ENCODE assay signal across 20 mouse cellular contexts in the genomic region with DNA sequence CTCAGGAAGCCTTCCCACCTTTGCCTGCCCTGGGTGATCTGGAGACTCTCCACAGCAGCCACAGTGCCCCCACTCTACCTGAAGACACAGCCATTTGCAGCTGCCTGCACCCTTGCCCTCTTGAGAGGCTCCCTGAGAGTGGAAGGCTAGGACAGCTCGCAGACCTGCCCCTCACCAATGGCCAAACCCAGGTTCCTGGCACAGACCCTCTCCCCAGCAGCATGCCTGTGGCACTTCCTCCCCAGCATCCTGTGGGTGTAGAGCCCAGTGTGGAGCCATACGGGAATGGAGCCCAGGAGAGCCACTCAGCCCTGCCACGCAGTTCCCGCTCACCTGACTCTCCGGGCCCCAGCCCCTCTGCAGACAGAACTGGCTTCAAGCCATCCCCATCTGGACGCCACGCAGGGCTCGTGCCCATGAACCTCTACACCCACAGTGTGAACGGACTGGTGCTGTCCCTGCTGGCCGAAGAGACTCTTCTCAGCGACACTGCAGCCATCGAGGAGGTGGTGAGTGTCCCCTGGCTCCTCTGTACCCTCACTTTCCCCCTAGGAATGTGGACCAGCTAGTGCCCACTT. TPM values are rescaled to one million over a fixed set of nuclear protein-coding genes. Genes with fewer than 3 reads are reported as not detected.
DNase-seq lines count a peak whose midpoint lies in the region; ATAC-seq lines count a peak whose summit lies in the region.
"Had no signal": no experiment of that assay in that cellular context is flagged by ENCODE, and none has a peak within 500 bp of the region (broad histone marks: within the 10 kb centered on the region; RNA-seq: fewer than 3 reads in every experiment).

No protein-coding gene starts in this region.

- H3K9ac ChIP-seq in neural tube, embryonic 13.5 days = peak overlapping the region; percentile 31; the same call in 1 of the 2 replicates
- H3K9ac ChIP-seq in forebrain, embryonic 15.5 days (replicated peaks) = no peak overlapping the region
- H3K9ac ChIP-seq in midbrain, embryonic 11.5 days (ENCODE audit: low read length) = no peak overlapping the region
- H3K9ac ChIP-seq: embryonic facial prominence, embryonic 15.5 days; heart, embryonic 15.5 days; liver, embryonic 13.5 days had no signal

- ATAC-seq in neural tube, embryonic 13.5 days (ENCODE audit: low read depth) = no peak
- no peak for ATAC-seq in forebrain, embryonic 15.5 days (replicated peaks)
- no peak for ATAC-seq in midbrain, embryonic 11.5 days (ENCODE audit: low FRiP score)
- no peak for ATAC-seq in monocyte, adult 5-6 weeks (replicated peaks; ENCODE audit: insufficient number of reproducible peaks, low FRiP score, low TSS enrichment, poor library complexity, severe bottlenecking)
- ATAC-seq: activated CD4-positive, CD25-positive, alpha-beta regulatory T cell, adult 4 months; lung, postnatal 0 days had no signal

- no peak for DNase-seq in neural tube, embryonic 10.5 days (ENCODE audit: extremely low spot score, low spot score)
- DNase-seq in midbrain, embryonic 11.5 days (ENCODE audit: low spot score, missing footprints) = peak; percentile 83
- no peak for DNase-seq in heart, adult 11 months
- DNase-seq in heart, adult 18-20 months = no peak
- DNase-seq: gastrocnemius, postnatal 36 days; liver, embryonic 13.5 days; thymus, postnatal 14 days had no signal

- no peak overlapping the region for H3K4me2 ChIP-seq in neural tube, embryonic 13.5 days
- no peak overlapping the region for H3K4me2 ChIP-seq in forebrain, embryonic 15.5 days (replicated peaks)
- H3K4me2 ChIP-seq in midbrain, embryonic 11.5 days = no peak overlapping the region
- H3K4me2 ChIP-seq: embryonic facial prominence, embryonic 15.5 days; heart, embryonic 15.5 days; liver, embryonic 13.5 days; midbrain, embryonic 12.5 days had no signal

- WGBS in neural tube, embryonic 13.5 days = 85% methylated on average over 12 of the region's 12 CpGs
- 74% methylated on average over 12 of the region's 12 CpGs for WGBS in forebrain, embryonic 15.5 days
- WGBS in midbrain, embryonic 11.5 days = 94% methylated on average over 12 of the region's 12 CpGs

- H3K9me3 ChIP-seq in neural tube, embryonic 13.5 days = no peaks in the 10 kb centered on the region
- no peaks in the 10 kb centered on the region for H3K9me3 ChIP-seq in forebrain, embryonic 15.5 days
- H3K9me3 ChIP-seq in midbrain, embryonic 11.5 days (ENCODE audit: control insufficient read depth, low read length) = no peaks in the 10 kb centered on the region
- H3K9me3 ChIP-seq: embryonic facial prominence, embryonic 15.5 days; heart, embryonic 15.5 days; limb, embryonic 10.5 days; liver, embryonic 13.5 days; midbrain, embryonic 12.5 days had no signal

- no peak overlapping the region for H3K4me3 ChIP-seq in neural tube, embryonic 13.5 days
- no peak overlapping the region for H3K4me3 ChIP-seq in forebrain, embryonic 15.5 days
- no peak overlapping the region for H3K4me3 ChIP-seq in midbrain, embryonic 11.5 days (ENCODE audit: low read depth, low read length)
- H3K4me3 ChIP-seq: embryonic facial prominence, embryonic 15.5 days; heart, embryonic 15.5 days; limb, embryonic 10.5 days; liver, embryonic 13.5 days; midbrain, embryonic 12.5 days had no signal

- peaks cover 50% of the 10 kb centered on the region for H3K4me1 ChIP-seq in neural tube, embryonic 13.5 days (replicated peaks)
- peaks cover 40% of the 10 kb centered on the region for H3K4me1 ChIP-seq in forebrain, embryonic 15.5 days
- peaks cover 30% of the 10 kb centered on the region for H3K4me1 ChIP-seq in midbrain, embryonic 11.5 days (ENCODE audit: control insufficient read depth, insufficient read depth, low read length)
- H3K4me1 ChIP-seq: embryonic facial prominence, embryonic 15.5 days; heart, embryonic 15.5 days; liver, embryonic 13.5 days had no signal

- H3K27me3 ChIP-seq in neural tube, embryonic 13.5 days = no peaks in the 10 kb centered on the region
- H3K27me3 ChIP-seq in forebrain, embryonic 15.5 days = no peaks in the 10 kb centered on the region
- H3K27me3 ChIP-seq in midbrain, embryonic 11.5 days (ENCODE audit: control insufficient read depth, insufficient read depth, low read length) = no peaks in the 10 kb centered on the region
- H3K27me3 ChIP-seq: CH12.LX; embryonic facial prominence, embryonic 15.5 days; heart, embryonic 15.5 days; liver, embryonic 13.5 days had no signal

- H3K36me3 ChIP-seq in neural tube, embryonic 13.5 days = peaks cover 60% of the 10 kb centered on the region
- H3K36me3 ChIP-seq in forebrain, embryonic 15.5 days = peaks cover 31% of the 10 kb centered on the region
- H3K36me3 ChIP-seq in midbrain, embryonic 11.5 days (ENCODE audit: control insufficient read depth, insufficient read depth, low read length) = peaks cover 3% of the 10 kb centered on the region

- H3K27ac ChIP-seq in neural tube, embryonic 13.5 days (replicated peaks) = peak overlapping the region; percentile 90
- peak overlapping the region; percentile 94 for H3K27ac ChIP-seq in forebrain, embryonic 15.5 days (replicated peaks)
- no peak overlapping the region for H3K27ac ChIP-seq in midbrain, embryonic 11.5 days (ENCODE audit: low read depth, low read length)
- H3K27ac ChIP-seq: embryonic facial prominence, embryonic 15.5 days; heart, embryonic 15.5 days; kidney, postnatal 0 days; limb, embryonic 10.5 days; liver, embryonic 13.5 days had no signal

RNA-seq across cellular contexts. Expression of a gene that starts 14.5 kb away (rescaled TPM):
- 0.08 and 0.26 TPM in 2 replicates for polyA plus RNA-seq in neural tube, embryonic 13.5 days (2015; fragmentation: Nextera tagmentation; extraction: Ambion mirVana)
- 0.08 and 0.27 TPM in 2 replicates for polyA plus RNA-seq in forebrain, embryonic 15.5 days (2015; fragmentation: Nextera tagmentation; extraction: Ambion mirVana)
- not detected in 2 replicates for polyA plus RNA-seq in midbrain, embryonic 11.5 days (2014; fragmentation: Nextera tagmentation; extraction: Ambion mirVana)
- total RNA-seq in monocyte, adult 5-6 weeks (2017) = 0.43 to 0.58 TPM in 2 of 3 replicates, not detected in the other
- not detected for total RNA-seq in heart, adult 18-20 months (2021)
- total RNA-seq: CH12.LX; gastrocnemius, postnatal 36 days; layer of hippocampus, postnatal 10 days had no signal
- polyA plus RNA-seq: activated CD4-positive, CD25-positive, alpha-beta regulatory T cell, adult 4 months; frontal cortex, adult 2 months had no signal

RNA-seq across cellular contexts. Expression of a gene that starts 24.3 kb away (rescaled TPM):
- polyA plus RNA-seq in neural tube, embryonic 13.5 days (2015; fragmentation: Nextera tagmentation; extraction: Ambion mirVana) = 52.4 and 69.6 TPM in 2 replicates
- 81.7 and 91.9 TPM in 2 replicates for polyA plus RNA-seq in forebrain, embryonic 15.5 days (2015; fragmentation: Nextera tagmentation; extraction: Ambion mirVana)
- polyA plus RNA-seq in midbrain, embryonic 11.5 days (2014; fragmentation: Nextera tagmentation; extraction: Ambion mirVana) = 35.4 and 48.3 TPM in 2 replicates
- not detected in 3 replicates for total RNA-seq in monocyte, adult 5-6 weeks (2017)
- under 1 TPM; 0.42 to 0.87 TPM for total RNA-seq in heart, adult 18-20 months (2021)
- total RNA-seq: CH12.LX had no signal
- polyA plus RNA-seq: activated CD4-positive, CD25-positive, alpha-beta regulatory T cell, adult 4 months had no signal

RNA-seq across cellular contexts. Expression of a gene that starts 27.4 kb away (rescaled TPM):
- 37.6 and 37.8 TPM in 2 replicates for polyA plus RNA-seq in neural tube, embryonic 13.5 days (2015; fragmentation: Nextera tagmentation; extraction: Ambion mirVana)
- 33.4 and 33.8 TPM in 2 replicates for polyA plus RNA-seq in forebrain, embryonic 15.5 days (2015; fragmentation: Nextera tagmentation; extraction: Ambion mirVana)
- 28.5 and 31.9 TPM in 2 replicates for polyA plus RNA-seq in midbrain, embryonic 11.5 days (2014; fragmentation: Nextera tagmentation; extraction: Ambion mirVana)
- 9.6 to 16.9 TPM (median 14.4 TPM) in 3 replicates for total RNA-seq in monocyte, adult 5-6 weeks (2017)
- total RNA-seq in heart, adult 18-20 months (2021) = 10 to 100 TPM; 10.5 to 12.4 TPM

RNA-seq across cellular contexts. Expression of a gene that starts 27.5 kb away (rescaled TPM):
- polyA plus RNA-seq in neural tube, embryonic 13.5 days (2015; fragmentation: Nextera tagmentation; extraction: Ambion mirVana) = 53.9 and 54.4 TPM in 2 replicates
- 54.0 and 57.5 TPM in 2 replicates for polyA plus RNA-seq in forebrain, embryonic 15.5 days (2015; fragmentation: Nextera tagmentation; extraction: Ambion mirVana)
- 46.0 and 46.8 TPM in 2 replicates for polyA plus RNA-seq in midbrain, embryonic 11.5 days (2014; fragmentation: Nextera tagmentation; extraction: Ambion mirVana)
- 11.1 to 14.9 TPM (median 12.8 TPM) in 3 replicates for total RNA-seq in monocyte, adult 5-6 weeks (2017)
- 10 to 100 TPM in 1 of 2 experiments, 1 to 10 TPM in 1; 6.8 to 10.0 TPM for total RNA-seq in heart, adult 18-20 months (2021)

RNA-seq across cellular contexts. Expression of a gene that starts 44.2 kb away (rescaled TPM):
- 29.7 and 34.2 TPM in 2 replicates for polyA plus RNA-seq in neural tube, embryonic 13.5 days (2015; fragmentation: Nextera tagmentation; extraction: Ambion mirVana)
- polyA plus RNA-seq in forebrain, embryonic 15.5 days (2015; fragmentation: Nextera tagmentation; extraction: Ambion mirVana) = 33.9 and 34.4 TPM in 2 replicates
- polyA plus RNA-seq in midbrain, embryonic 11.5 days (2014; fragmentation: Nextera tagmentation; extraction: Ambion mirVana) = 22.1 and 25.8 TPM in 2 replicates
- 30.1 to 62.0 TPM (median 39.9 TPM) in 3 replicates for total RNA-seq in monocyte, adult 5-6 weeks (2017)
- total RNA-seq in heart, adult 18-20 months (2021) = 10 to 100 TPM; 20.5 to 20.8 TPM
